Mouse (Mus musculus): ENCODE results near the gene Shcbp1l. TPM values are rescaled to one million over a fixed set of nuclear protein-coding genes. Genes with fewer than 3 reads are reported as not detected.
A peak's percentile ranks its signal among the peaks of the same experiment; 100 is the strongest.

The Shcbp1l gene
- total and polyA plus RNA-seq, 3 experiments = 5.6 to 36.0 (median 9.1) TPM

DNA sequence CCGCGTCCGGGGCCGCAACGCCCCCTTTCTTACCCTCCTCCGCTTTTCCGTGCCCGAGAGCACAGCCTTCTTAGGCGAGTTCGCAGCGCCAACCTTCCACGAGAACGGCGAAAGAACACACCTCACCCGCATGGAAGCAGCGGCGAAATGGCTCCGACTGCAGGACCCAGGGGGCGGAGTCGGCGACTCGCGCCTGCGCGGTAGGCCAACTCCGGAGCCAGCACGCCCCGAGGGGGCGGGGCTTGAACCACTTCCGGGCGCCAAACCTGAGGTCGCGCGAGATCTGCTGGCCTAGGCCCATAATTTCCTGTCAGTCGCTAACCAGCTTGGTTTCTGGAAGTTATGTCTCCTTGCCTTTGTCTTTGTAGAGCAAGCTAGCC is 62.5 kb downstream of the Shcbp1l start, which contains the start of gene Dhx9:
Dhx9 (minus strand) TSS at position 161 of the 380 bp plus-strand sequence.
- H3K4me1 ChIP-seq (ENCODE audit: insufficient read depth, low read depth, low read length) = peaks cover 41% of the 10 kb centered on the region
- ATAC-seq (ENCODE audit: extremely low read depth, insufficient number of reproducible peaks, low FRiP score, poor library complexity, severe bottlenecking) (peak; percentile 73), DNase-seq (ENCODE audit: low spot score) (peak; percentile 83)
- no peaks in the 10 kb centered on the region for H3K27me3 ChIP-seq (ENCODE audit: insufficient read depth, low read length)
- no peaks in the 10 kb centered on the region for H3K9me3 ChIP-seq (replicated peaks)
- H3K36me3 ChIP-seq (replicated peaks) = peaks cover 10% of the 10 kb centered on the region
- peak within 1 kb of the TSS; percentile 97 for H3K4me3 ChIP-seq (ENCODE audit: low read depth, low read length)
- TF ChIP-seq GATA2 (IDR thresholded peaks at IDR 0.05; ENCODE audit: borderline replicate concordance, low read depth, low read length) = no peak
- TF ChIP-seq POLR2AphosphoS5 (IDR thresholded peaks at IDR 0.05; ENCODE audit: insufficient replicate concordance, low read depth, low read length) = 0 out of 2 replicates have a peak, but pooled peaks have one; percentile 29

DNA sequence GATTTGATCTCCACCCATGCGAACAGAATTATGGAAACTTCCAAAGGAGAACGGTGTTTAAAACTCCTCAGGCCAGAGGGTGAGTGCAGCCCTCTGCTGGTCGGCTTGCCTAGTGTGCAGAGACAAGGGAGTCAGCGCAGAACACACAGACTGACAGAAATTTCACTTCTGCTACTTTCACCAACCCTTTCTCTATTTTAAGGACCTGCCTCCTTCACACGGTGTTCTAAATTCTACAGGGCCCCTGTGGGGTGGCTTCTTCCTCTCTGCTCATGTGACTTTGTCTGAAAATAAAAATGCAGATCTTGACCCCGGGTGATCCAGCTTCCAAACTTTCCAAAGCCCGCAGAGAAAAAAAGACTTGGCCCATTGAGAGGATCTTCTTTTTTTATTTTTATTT is 64.2 kb downstream of the Shcbp1l start:
- Histone ChIP-seq H3K4me3 (ENCODE audit: low read depth, low read length) (no peak overlapping the region), H3K4me1 (ENCODE audit: insufficient read depth, low read depth, low read length) (peaks cover 41% of the 10 kb centered on the region), H3K9me3 (replicated peaks) (no peaks in the 10 kb centered on the region), H3K36me3 (replicated peaks) (peaks cover 2% of the 10 kb centered on the region), H3K27me3 (ENCODE audit: insufficient read depth, low read length) (peaks cover 3% of the 10 kb centered on the region; the same call in 1 of the 2 replicates)
- no peak for ATAC-seq (ENCODE audit: extremely low read depth, insufficient number of reproducible peaks, low FRiP score, poor library complexity, severe bottlenecking)
- no peak for DNase-seq (ENCODE audit: low spot score)
- TF ChIP-seq POLR2AphosphoS5 (IDR thresholded peaks at IDR 0.05; ENCODE audit: insufficient replicate concordance, low read depth, low read length) (no peak), CTCF (IDR thresholded peaks at IDR 0.05; ENCODE audit: low read depth, low read length) (peak; percentile 26; the same call in 1 of the 2 replicates)

DNA sequence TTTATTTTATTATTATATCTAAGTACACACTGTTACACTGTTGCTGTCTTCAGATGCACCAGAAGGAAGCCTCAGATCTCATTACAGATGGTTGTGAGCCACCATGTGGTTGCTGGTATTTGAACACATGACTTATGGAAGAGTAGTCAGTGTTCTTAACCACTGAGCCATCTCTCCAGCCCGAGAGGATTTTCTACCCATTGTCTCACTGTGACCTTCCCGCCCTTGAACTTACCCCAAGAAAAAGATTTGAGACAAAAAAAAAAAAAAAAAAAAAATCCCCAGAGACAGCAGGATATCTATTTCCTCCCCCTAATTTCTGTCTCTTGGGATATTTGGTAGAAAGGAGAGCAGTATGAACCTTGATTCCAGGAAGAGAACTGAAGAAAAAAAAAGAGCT is 64.6 kb downstream of the Shcbp1l start:
- ATAC-seq (ENCODE audit: extremely low read depth, insufficient number of reproducible peaks, low FRiP score, poor library complexity, severe bottlenecking) (no peak), DNase-seq (ENCODE audit: low spot score) (no peak)
- no peak for TF ChIP-seq CTCF (IDR thresholded peaks at IDR 0.05; ENCODE audit: low read depth, low read length)
- no peak for TF ChIP-seq POLR2AphosphoS5 (IDR thresholded peaks at IDR 0.05; ENCODE audit: insufficient replicate concordance, low read depth, low read length)
- TF ChIP-seq GATA2 (IDR thresholded peaks at IDR 0.05; ENCODE audit: borderline replicate concordance, low read depth, low read length) = no peak
- Histone ChIP-seq H3K4me3 (ENCODE audit: low read depth, low read length) (no peak overlapping the region), H3K9me3 (replicated peaks) (no peaks in the 10 kb centered on the region), H3K27me3 (ENCODE audit: insufficient read depth, low read length) (peaks cover 3% of the 10 kb centered on the region; the same call in 1 of the 2 replicates), H3K36me3 (replicated peaks) (no peaks in the 10 kb centered on the region), H3K4me1 (ENCODE audit: insufficient read depth, low read depth, low read length) (peaks cover 39% of the 10 kb centered on the region)

DNA sequence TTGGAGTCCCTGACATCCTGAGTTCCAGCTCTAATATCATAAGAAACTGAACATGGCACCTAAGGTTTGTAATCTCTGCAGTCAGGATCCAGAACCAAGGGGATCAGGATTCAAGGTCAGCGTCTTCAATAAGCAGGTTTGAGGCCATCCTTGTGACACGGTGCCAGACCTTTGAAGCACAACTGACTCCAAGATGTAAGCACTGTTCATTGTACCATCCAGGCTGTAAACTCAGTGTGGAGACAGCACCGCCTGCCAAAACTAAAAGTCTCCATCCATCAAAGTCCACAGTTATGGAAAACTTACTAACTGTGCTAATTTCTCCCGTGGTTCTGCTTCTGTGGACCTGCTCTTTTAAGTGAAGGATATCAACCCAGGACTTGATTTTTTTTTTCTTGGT is 65.0 kb downstream of the Shcbp1l start:
- H3K36me3 ChIP-seq (replicated peaks) = no peaks in the 10 kb centered on the region
- ATAC-seq (ENCODE audit: extremely low read depth, insufficient number of reproducible peaks, low FRiP score, poor library complexity, severe bottlenecking) = no peak

DNA sequence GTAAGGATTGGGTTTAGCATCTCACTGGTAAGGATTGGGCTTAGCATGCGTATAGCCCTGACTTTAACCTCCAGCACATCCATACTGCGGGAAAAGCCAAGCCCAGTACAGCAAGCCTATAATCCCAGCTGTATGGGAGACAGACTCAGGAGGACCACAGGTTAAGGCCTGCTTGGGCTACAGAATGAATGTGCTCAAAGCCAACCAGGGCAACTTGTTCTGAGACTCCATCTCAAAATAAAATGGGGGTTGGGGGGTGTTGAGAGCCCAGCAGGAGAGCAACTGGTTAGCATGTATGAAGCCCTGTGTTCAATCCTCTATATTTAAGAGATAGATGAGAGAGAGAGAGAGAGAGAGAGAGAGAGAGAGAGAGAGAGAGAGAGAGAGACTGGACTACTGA is 66.4 kb downstream of the Shcbp1l start:
- ATAC-seq (ENCODE audit: extremely low read depth, insufficient number of reproducible peaks, low FRiP score, poor library complexity, severe bottlenecking) (no peak), DNase-seq (ENCODE audit: low spot score) (no peak)
- Histone ChIP-seq H3K27me3 (ENCODE audit: insufficient read depth, low read length) (peaks cover 3% of the 10 kb centered on the region; the same call in 1 of the 2 replicates), H3K4me3 (ENCODE audit: low read depth, low read length) (no peak overlapping the region), H3K9me3 (replicated peaks) (no peaks in the 10 kb centered on the region), H3K4me1 (ENCODE audit: insufficient read depth, low read depth, low read length) (peaks cover 29% of the 10 kb centered on the region), H3K36me3 (replicated peaks) (no peaks in the 10 kb centered on the region)
- TF ChIP-seq CTCF (IDR thresholded peaks at IDR 0.05; ENCODE audit: low read depth, low read length) (no peak), GATA2 (IDR thresholded peaks at IDR 0.05; ENCODE audit: borderline replicate concordance, low read depth, low read length) (no peak), POLR2AphosphoS5 (IDR thresholded peaks at IDR 0.05; ENCODE audit: insufficient replicate concordance, low read depth, low read length) (no peak), GATA1 (IDR thresholded peaks at IDR 0.05; ENCODE audit: borderline replicate concordance, low read length) (no peak)

More for the DNA sequence above, 65.0 kb downstream of the Shcbp1l start:
- Histone ChIP-seq H3K27me3 (ENCODE audit: insufficient read depth, low read length) (peaks cover 3% of the 10 kb centered on the region; the same call in 1 of the 2 replicates), H3K4me3 (ENCODE audit: low read depth, low read length) (no peak overlapping the region), H3K9me3 (replicated peaks) (no peaks in the 10 kb centered on the region), H3K4me1 (ENCODE audit: insufficient read depth, low read depth, low read length) (peaks cover 35% of the 10 kb centered on the region)
- TF ChIP-seq CTCF (IDR thresholded peaks at IDR 0.05; ENCODE audit: low read depth, low read length) = no peak
- no peak for TF ChIP-seq POLR2AphosphoS5 (IDR thresholded peaks at IDR 0.05; ENCODE audit: insufficient replicate concordance, low read depth, low read length)
- no peak for TF ChIP-seq GATA1 (IDR thresholded peaks at IDR 0.05; ENCODE audit: borderline replicate concordance, low read length)
- no peak for DNase-seq (ENCODE audit: low spot score)

DNA sequence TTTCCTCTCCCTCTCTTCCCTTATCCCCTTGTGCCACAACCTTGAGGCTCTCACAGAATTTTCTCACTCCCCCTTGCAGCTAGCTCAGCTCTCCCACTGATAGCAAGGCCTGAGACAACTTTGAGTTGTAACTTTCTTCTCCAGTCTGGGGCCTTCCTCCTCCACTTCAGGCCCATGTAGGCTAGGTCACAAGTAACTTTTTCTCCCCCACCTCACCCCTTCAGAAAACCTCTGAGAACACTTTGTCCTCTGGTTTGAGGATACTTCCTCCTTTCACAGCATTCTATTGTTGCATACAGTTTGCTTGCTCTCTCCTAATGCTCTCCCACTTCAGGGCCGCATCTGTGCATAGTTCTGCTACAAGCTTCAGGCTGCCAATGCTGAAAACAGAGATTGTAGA is 66.9 kb downstream of the Shcbp1l start:
- H3K9me3 ChIP-seq (replicated peaks) = no peaks in the 10 kb centered on the region
- no peaks in the 10 kb centered on the region for H3K36me3 ChIP-seq (replicated peaks)
- no peak for DNase-seq (ENCODE audit: low spot score)

DNA sequence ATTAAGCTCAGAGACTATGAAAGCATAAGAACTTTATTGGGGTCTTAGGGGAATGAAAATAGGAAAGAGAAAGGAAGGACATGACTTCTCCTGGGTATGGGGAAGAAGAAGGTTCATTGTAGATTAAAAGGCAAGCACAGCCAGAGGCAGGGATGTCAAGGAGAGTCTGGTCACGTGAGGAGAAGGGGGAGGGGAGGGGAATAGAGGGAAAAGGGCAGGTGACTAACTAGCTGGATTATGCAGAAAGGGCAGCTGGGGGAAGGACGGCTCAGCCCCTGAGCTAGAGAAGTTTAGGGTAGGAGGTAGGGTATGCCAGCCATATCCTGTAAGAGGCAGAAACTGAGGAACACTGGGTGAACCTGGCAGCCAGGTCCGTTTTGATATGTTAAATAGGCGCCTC is 68.4 kb downstream of the Shcbp1l start:
- Histone ChIP-seq H3K4me1 (ENCODE audit: insufficient read depth, low read depth, low read length) (peaks cover 30% of the 10 kb centered on the region), H3K9me3 (replicated peaks) (no peaks in the 10 kb centered on the region), H3K27me3 (ENCODE audit: insufficient read depth, low read length) (peaks cover 3% of the 10 kb centered on the region; the same call in 1 of the 2 replicates), H3K36me3 (replicated peaks) (no peaks in the 10 kb centered on the region), H3K4me3 (ENCODE audit: low read depth, low read length) (no peak overlapping the region)
- no peak for DNase-seq (ENCODE audit: low spot score)
- TF ChIP-seq TAL1 (conservative IDR thresholded peaks at IDR 0.05; ENCODE audit: low read depth, low read length) (no peak), GATA2 (IDR thresholded peaks at IDR 0.05; ENCODE audit: borderline replicate concordance, low read depth, low read length) (no peak), POLR2AphosphoS5 (IDR thresholded peaks at IDR 0.05; ENCODE audit: insufficient replicate concordance, low read depth, low read length) (no peak), CTCF (IDR thresholded peaks at IDR 0.05; ENCODE audit: low read depth, low read length) (no peak), GATA1 (IDR thresholded peaks at IDR 0.05; ENCODE audit: borderline replicate concordance, low read length) (no peak)
- no peak; the same call in 1 of the 2 replicates for ATAC-seq (ENCODE audit: extremely low read depth, insufficient number of reproducible peaks, low FRiP score, poor library complexity, severe bottlenecking)

More for the DNA sequence above, 66.9 kb downstream of the Shcbp1l start:
- no peak overlapping the region for H3K4me3 ChIP-seq (ENCODE audit: low read depth, low read length)
- TF ChIP-seq TAL1 (conservative IDR thresholded peaks at IDR 0.05; ENCODE audit: low read depth, low read length) = no peak
- TF ChIP-seq POLR2AphosphoS5 (IDR thresholded peaks at IDR 0.05; ENCODE audit: insufficient replicate concordance, low read depth, low read length) = no peak
- H3K4me1 ChIP-seq (ENCODE audit: insufficient read depth, low read depth, low read length) = peaks cover 29% of the 10 kb centered on the region
- no peak for ATAC-seq (ENCODE audit: extremely low read depth, insufficient number of reproducible peaks, low FRiP score, poor library complexity, severe bottlenecking)
- peaks cover 3% of the 10 kb centered on the region; the same call in 1 of the 2 replicates for H3K27me3 ChIP-seq (ENCODE audit: insufficient read depth, low read length)
